Mouse (Mus musculus) erythroid progenitor cell, adult 5-6 weeks (primary cell): Measurements from ENCODE around the gene Smurf2. TPM values are rescaled to one million over a fixed set of nuclear protein-coding genes. Genes with fewer than 3 reads are reported as not detected.

Experiments used
- ATAC-seq: replicated peaks from 2 replicates; pipeline ENCODE4 v1.8.0; 2016; ENCODE audit warnings: moderate number of reproducible peaks, mild to moderate bottlenecking, moderate TSS enrichment, inconsistent platforms; ENCODE audit not compliant: poor library complexity, low FRiP score, severe bottlenecking
- total RNA-seq, 2 experiments: library from RNA; stranded (forward) in 1 of 2; stranded (reverse) in 1 of 2; fragments of 150-400 nt in 1 of 2; fragments of 186-747, 209-891 nt in 1 of 2; gene quantifications; 2 replicates each; pipeline versions ENCODE4 v1.2.3 to v1.2.4; 2015 to 2017; ENCODE audit warnings: low replicate concordance in 2 of 2

Smurf2 gene
- total RNA-seq, 2 experiments from 2014 or later = 8.5 to 9.2 TPM

DNA sequence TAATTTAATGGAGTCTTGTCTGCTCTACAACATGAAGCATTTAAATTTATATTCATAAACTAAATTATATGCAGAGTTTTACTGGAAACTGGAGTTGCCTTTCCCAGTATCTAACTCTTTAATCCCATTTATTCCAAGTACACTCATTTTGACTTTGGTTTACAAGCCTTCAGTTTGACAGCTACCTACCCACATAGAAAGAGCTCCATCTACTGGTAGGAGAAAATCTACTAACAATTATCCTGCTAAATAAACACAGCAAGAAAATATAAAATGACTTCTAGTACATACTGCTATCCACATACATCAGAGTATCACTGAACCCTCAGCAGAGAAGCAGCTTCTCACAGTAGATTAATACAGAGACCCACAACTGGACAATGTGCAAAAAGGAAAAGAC is 9.3 kb downstream of the Smurf2 start:
- no peak for ATAC-seq

DNA sequence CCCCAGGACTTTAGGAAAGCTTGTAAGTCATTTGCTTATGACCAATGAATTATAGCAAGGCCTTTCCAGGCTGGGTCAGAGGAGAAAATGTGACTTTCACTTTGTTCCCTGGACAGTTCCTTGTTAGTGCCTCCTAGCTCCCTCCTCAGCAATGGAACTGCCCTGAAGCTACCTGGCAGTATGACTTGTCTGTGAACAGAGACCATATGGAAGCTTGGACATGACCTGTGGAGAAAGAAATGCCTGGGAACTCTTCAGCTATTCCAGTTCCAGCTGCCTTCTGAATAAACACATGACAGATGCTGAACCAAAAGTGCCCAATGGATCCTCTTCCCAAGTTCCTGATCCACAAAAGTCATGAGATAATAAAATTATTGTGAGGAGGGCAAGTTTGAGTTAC is 12.5 kb downstream of the Smurf2 start:
- ATAC-seq = no peak

GRCm38 (mm10) chr11:106907253-106907652 is 13.3 kb downstream of the Smurf2 start:
- ATAC-seq = no peak

DNA sequence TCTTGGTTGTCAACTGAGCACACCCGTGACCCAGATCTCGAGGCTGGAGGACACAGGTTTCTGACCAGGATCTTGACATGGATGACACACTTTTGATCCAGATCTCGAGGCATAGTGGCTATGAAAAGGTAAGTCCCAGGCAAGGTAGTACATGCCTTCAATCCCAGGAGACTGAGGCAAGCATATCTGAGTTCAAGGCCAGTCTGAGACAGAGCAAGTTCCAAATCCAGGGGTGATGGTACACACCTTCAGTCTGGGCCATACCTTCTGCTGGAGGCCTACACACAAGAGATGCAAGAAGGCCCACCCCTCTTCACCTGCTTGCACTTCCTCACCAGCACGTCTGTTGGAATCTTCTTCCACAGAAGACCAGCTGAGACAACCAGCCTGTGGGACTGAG is 14.8 kb downstream of the Smurf2 start:
- ATAC-seq = no peak

- no peak for ATAC-seq
Measured at GRCm38 (mm10) chr11:106899804-106900203, 20.7 kb downstream of the Smurf2 start.

DNA sequence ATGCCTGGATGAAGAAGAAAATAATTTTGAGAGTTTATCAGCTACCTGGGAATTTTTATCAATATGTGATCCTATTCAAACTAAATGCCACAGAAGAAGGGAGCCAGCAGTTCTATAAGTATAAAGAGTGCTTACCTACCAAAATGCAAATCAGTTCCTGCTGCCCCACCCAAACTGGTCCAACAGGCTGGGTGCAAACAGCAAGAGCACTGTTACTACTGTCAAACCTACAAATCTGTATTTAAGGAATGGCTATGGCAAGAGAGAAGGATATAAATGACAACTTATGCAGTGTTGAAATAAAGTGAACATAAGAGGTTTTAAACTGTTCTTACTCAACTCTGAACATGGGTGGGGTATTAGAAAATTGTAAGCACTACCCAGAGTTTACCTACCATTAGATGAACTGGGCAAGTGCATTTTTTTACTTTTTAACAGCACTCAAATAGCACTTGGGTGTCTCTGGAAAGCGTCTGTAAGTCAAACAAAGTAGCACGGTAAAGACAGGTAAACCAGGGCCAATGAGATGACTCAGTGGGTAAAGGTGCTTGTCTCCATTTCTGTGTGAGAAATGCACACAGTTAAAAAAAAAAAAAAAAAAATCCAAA is 23.9 kb downstream of the Smurf2 start:
- ATAC-seq = no peak

GRCm38 (mm10) chr11:106883656-106884055 is 36.9 kb downstream of the Smurf2 start:
- no peak for ATAC-seq

DNA sequence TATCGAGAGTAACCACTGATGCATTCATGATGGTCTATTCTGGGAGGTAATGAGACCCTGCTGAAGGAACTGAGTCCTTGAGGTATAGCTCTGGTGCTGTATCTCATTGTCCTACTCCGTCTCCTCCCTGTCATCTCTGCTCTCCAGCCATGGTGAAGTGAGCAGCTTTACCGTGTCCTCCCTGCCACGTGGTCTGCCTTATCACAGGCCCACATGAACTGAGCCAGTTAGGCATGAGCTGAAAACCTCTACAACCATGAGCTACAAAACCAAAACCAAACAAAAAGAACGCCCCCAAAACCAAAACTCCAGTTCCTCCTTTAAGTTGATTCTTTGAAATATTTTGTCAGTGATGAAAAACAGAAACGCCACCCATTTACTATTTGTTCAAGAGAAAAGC is 47.9 kb downstream of the Smurf2 start:
- ATAC-seq = no peak

- ATAC-seq = no peak
Measured at GRCm38 (mm10) chr11:106851438-106851837, 69.1 kb downstream of the Smurf2 start.

- no peak for ATAC-seq
Measured at GRCm38 (mm10) chr11:106842002-106842401, 78.5 kb downstream of the Smurf2 start.

GRCm38 (mm10) chr11:106828079-106828478 is 92.4 kb downstream of the Smurf2 start:
- ATAC-seq = no peak

- no peak for ATAC-seq
Measured at GRCm38 (mm10) chr11:106824403-106824802, 96.1 kb downstream of the Smurf2 start.

GRCm38 (mm10) chr11:106823741-106824140 is 96.8 kb downstream of the Smurf2 start:
- no peak for ATAC-seq

GRCm38 (mm10) chr11:106822911-106823310 is 97.6 kb downstream of the Smurf2 start:
- ATAC-seq = no peak

- no peak for ATAC-seq
Measured at GRCm38 (mm10) chr11:106822491-106822890, 98.0 kb downstream of the Smurf2 start.

- no peak for ATAC-seq
Measured at GRCm38 (mm10) chr11:106821397-106821796, 99.1 kb downstream of the Smurf2 start.

GRCm38 (mm10) chr11:106820972-106821371 is 99.5 kb downstream of the Smurf2 start:
- ATAC-seq = no peak

- no peak for ATAC-seq
Measured at GRCm38 (mm10) chr11:106820252-106820651, 100.3 kb downstream of the Smurf2 start.

DNA sequence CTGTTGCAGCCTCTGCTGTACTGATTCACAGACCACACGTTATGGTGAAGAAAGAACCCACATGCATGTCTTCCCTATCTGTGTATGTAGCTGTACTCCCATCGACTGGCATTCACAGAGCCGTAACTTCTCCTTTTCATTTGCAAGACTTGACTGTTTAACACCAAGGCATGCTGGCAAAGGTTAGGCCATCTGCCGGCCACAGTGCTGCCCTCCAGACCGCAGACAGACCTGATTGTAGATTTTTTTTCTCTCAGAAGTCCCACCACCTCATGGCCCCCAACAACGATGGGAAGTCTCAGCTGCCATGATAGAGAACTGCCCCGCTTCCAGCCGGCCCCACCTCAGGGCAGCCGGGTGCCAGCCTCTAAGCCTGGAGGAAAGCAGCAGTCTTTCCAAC is 100.9 kb downstream of the Smurf2 start:
- no peak for ATAC-seq

DNA sequence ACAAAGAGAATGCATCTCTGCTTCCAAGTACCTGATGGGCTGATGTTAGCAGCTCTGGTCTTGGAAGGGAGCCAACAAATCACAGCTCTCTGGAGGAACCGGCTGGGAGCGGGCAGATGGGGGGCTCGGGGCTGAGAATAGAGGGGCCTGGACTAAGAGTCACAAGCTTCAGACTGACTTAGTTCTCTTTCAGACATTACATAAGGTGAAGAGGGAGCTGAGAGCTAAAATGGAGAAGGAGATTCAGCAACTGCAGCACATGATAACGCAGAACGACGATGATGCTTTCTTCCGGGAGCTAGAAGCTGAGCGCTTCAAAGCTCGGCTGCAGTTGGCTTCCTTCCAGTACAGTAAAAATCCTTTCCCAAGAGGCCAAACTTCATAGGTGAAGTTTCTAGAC is 102.2 kb downstream of the Smurf2 start:
- no peak for ATAC-seq

GRCm38 (mm10) chr11:106817808-106818207 is 102.7 kb downstream of the Smurf2 start:
- no peak for ATAC-seq

DNA sequence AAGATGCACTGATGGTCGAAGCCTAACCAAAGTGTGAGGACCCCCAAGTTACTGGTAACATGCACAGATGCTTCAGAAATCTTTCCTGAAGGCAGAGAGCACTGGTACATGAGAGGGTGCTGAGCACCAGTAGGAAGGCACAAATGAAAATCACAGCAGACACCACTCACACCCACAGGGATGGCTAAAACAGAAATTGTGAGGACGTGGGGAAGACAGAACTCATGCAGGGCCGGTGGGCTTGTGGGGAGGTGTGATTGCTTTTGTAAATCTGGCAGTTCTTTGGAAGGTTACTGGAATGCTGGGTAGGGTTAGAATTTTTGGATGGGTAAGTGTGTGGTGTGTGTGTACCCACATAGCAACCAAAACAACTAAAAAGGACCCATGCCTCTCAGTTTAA is 103.4 kb downstream of the Smurf2 start:
- no peak for ATAC-seq
